In the genomic region with DNA sequence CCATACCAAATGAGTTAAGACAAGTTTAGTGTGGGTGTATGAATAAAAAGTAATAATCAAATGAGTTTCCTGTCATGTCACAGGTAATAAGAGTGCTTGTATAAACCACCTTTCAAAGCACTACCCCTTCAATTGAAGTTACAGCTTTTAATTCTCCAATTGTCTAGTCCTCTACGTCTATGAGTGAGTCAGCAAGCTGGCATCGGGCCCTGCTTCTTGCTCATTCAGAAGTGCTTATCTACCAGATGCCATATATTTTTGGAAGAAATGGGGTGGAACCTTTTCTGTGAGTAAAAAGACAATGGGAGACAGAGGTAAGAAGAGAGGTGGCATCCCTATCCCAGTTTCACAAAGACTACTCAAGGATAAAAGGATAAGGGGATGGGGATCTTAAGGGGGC, we compare ENCODE assay signal across 27 mouse cellular contexts.
DNase-seq lines count a peak whose midpoint lies in the region; TF ChIP-seq lines count a peak whose summit lies in the region.
"Had no signal": no experiment of that assay in that cellular context is flagged by ENCODE, and none has a peak within 500 bp of the region (broad histone marks: within the 10 kb centered on the region; RNA-seq: fewer than 3 reads in every experiment).

No protein-coding gene starts in this region.

- no peak overlapping the region for H3K4me3 ChIP-seq in layer of hippocampus, adult 2 months
- H3K4me3 ChIP-seq: embryonic facial prominence, embryonic 13.5 days; forebrain, embryonic 10.5 days; forebrain, embryonic 15.5 days; heart, embryonic 13.5 days; hindbrain, embryonic 10.5 days; hindbrain, embryonic 15.5 days; liver, embryonic 12.5 days; megakaryocyte, embryonic 14.5 days; midbrain, embryonic 12.5 days; myocyte; neural tube, embryonic 12.5 days had no signal

- TF ChIP-seq CTCF in layer of hippocampus, adult 2 months (conservative IDR thresholded peaks at IDR 0.05), result no peak

- H3K27ac ChIP-seq in layer of hippocampus, adult 2 months, result no peak overlapping the region
- H3K27ac ChIP-seq: embryonic facial prominence, embryonic 13.5 days; forebrain, embryonic 10.5 days; forebrain, embryonic 15.5 days; heart, embryonic 13.5 days; hindbrain, embryonic 10.5 days; hindbrain, embryonic 15.5 days; liver, embryonic 12.5 days; midbrain, embryonic 12.5 days; neural tube, embryonic 12.5 days had no signal

- DNase-seq in adrenal gland, adult 2 months, result peak; percentile 22
- no peak for DNase-seq in adrenal gland, postnatal 14 days
- DNase-seq in layer of hippocampus, adult 9-11 months, result peak; percentile 13
- DNase-seq in layer of hippocampus, adult 2 months (ENCODE audit: low spot score in 2 of 2), result no peak
- DNase-seq in right cerebral cortex, adult 2 months (ENCODE audit: low spot score in 2 of 2), result peak; percentile 36 to 60
- DNase-seq in right cerebral cortex, postnatal 4 days, result no peak
- peak; percentile 17 to 27 for DNase-seq in right cerebral cortex, postnatal 36 days (ENCODE audit: low spot score in 2 of 2)
- no peak for DNase-seq in spleen, postnatal 4 days (ENCODE audit: low spot score in 2 of 2)
- DNase-seq: cerebellum, adult 18-20 months; gastrocnemius, postnatal 10 days; heart, postnatal 10 days; kidney, adult 11 months; kidney, postnatal 14 days; liver, postnatal 0 days; lung, postnatal 4 days; thymus, postnatal 4 days had no signal

Comparison
In these comparisons a context has a peak if more than half of its experiments do, and no peak if none do; other contexts are left out.
1. DNase-seq: peak in adrenal gland, adult 2 months (single experiment), layer of hippocampus, adult 9-11 months (single experiment), right cerebral cortex, adult 2 months (2 of 2) and right cerebral cortex, postnatal 36 days (2 of 2); none in adrenal gland, postnatal 14 days (single experiment), layer of hippocampus, adult 2 months (0 of 2), right cerebral cortex, postnatal 4 days (single experiment) and spleen, postnatal 4 days (0 of 2).